Mouse (Mus musculus): ENCODE results near the gene Gclc.

GRCm38 (mm10) chr9:77782201-77782600 is 27.9 kb downstream of the Gclc start:
- TF ChIP-seq CHD1 (IDR thresholded peaks at IDR 0.05; ENCODE audit: low read depth, low read length) (no peak), BHLHE40 (IDR thresholded peaks at IDR 0.05; ENCODE audit: low read depth, low read length) (no peak)
